Mouse (Mus musculus): ENCODE measurements around the gene Recql5. TPM values are rescaled to one million over a fixed set of nuclear protein-coding genes. Genes with fewer than 3 reads are reported as not detected.

Gene Recql5
- total RNA-seq, 2 experiments from 2014 or later = 27.1 to 29.4 TPM

GRCm38 (mm10) chr11:115904956-115905790 is 28.1 kb downstream of the Recql5 start:
- no peak overlapping the region for H3K4me3 ChIP-seq
- no peak; the same call in 1 of the 2 replicates for TF ChIP-seq CTCF (IDR thresholded peaks at IDR 0.05)
- H3K27ac ChIP-seq = no peak overlapping the region
- intact Hi-C loops (cut with DNase I) = no loop called here
- peak; percentile 31 to 35 for DNase-seq (ENCODE audit: extremely low spot score in 1 of 2, low spot score in 2 of 2)

- no peak overlapping the region for H3K27ac ChIP-seq
- intact Hi-C loops (cut with DNase I) = no loop called here
- no peak for TF ChIP-seq CTCF (IDR thresholded peaks at IDR 0.05)
- no peak overlapping the region for H3K4me3 ChIP-seq
- DNase-seq (ENCODE audit: extremely low spot score in 1 of 2, low spot score in 2 of 2) = no peak
Observed at GRCm38 (mm10) chr11:115904231-115904955, 28.9 kb downstream of the Recql5 start.

GRCm38 (mm10) chr11:115903384-115904230 is 29.7 kb downstream of the Recql5 start:
- Histone ChIP-seq H3K4me3 (no peak overlapping the region), H3K27ac (no peak overlapping the region)
- no peak for DNase-seq (ENCODE audit: extremely low spot score in 1 of 2, low spot score in 2 of 2)
- TF ChIP-seq CTCF (IDR thresholded peaks at IDR 0.05) = no peak
- intact Hi-C loops (cut with DNase I) = no loop called here

- DNase-seq (ENCODE audit: extremely low spot score in 1 of 2, low spot score in 2 of 2) = no peak
- no peak overlapping the region for H3K27ac ChIP-seq
- no peak for TF ChIP-seq CTCF (IDR thresholded peaks at IDR 0.05)
- H3K4me3 ChIP-seq = no peak overlapping the region
- intact Hi-C loops (cut with DNase I) = no loop called here
Observed at GRCm38 (mm10) chr11:115902831-115903230, 30.4 kb downstream of the Recql5 start.

- DNase-seq (ENCODE audit: extremely low spot score in 1 of 2, low spot score in 2 of 2) = no peak
- intact Hi-C loops (cut with DNase I) = no loop called here
- no peak for TF ChIP-seq CTCF (IDR thresholded peaks at IDR 0.05)
- H3K27ac ChIP-seq = no peak overlapping the region
- H3K4me3 ChIP-seq = no peak overlapping the region
Observed at GRCm38 (mm10) chr11:115902177-115902576, 31.1 kb downstream of the Recql5 start.

- intact Hi-C loops (cut with DNase I) = no loop called here
- Histone ChIP-seq H3K4me3 (no peak overlapping the region), H3K27ac (no peak overlapping the region)
- TF ChIP-seq CTCF (IDR thresholded peaks at IDR 0.05) = no peak
- DNase-seq (ENCODE audit: extremely low spot score in 1 of 2, low spot score in 2 of 2) = no peak
Observed at GRCm38 (mm10) chr11:115901338-115902161, 31.7 kb downstream of the Recql5 start.

GRCm38 (mm10) chr11:115900561-115901337 is 32.5 kb downstream of the Recql5 start:
- intact Hi-C loops (cut with DNase I) = no loop called here
- DNase-seq (ENCODE audit: extremely low spot score in 1 of 2, low spot score in 2 of 2) = no peak
- Histone ChIP-seq H3K27ac (no peak overlapping the region), H3K4me3 (no peak overlapping the region)
- TF ChIP-seq CTCF (IDR thresholded peaks at IDR 0.05) = no peak

- no peak for TF ChIP-seq CTCF (IDR thresholded peaks at IDR 0.05)
- intact Hi-C loops (cut with DNase I) = no loop called here
- H3K27ac ChIP-seq = no peak within 1 kb of the TSS
- DNase-seq (ENCODE audit: extremely low spot score in 1 of 2, low spot score in 2 of 2) = no peak
- H3K4me3 ChIP-seq = no peak within 1 kb of the TSS
Observed at GRCm38 (mm10) chr11:115899486-115900266, 33.6 kb downstream of the Recql5 start, which contains the start of gene Smim5. Gene Smim5, plus strand, starts transcription at chr11:115899966.

GRCm38 (mm10) chr11:115898886-115899285 is 34.4 kb downstream of the Recql5 start:
- peak in 1 of 2 experiments; percentile 31 for DNase-seq (ENCODE audit: extremely low spot score in 1 of 2, low spot score in 2 of 2)
- intact Hi-C loops (cut with DNase I) = no loop called here
- Histone ChIP-seq H3K27ac (no peak overlapping the region), H3K4me3 (no peak overlapping the region)
- TF ChIP-seq CTCF (IDR thresholded peaks at IDR 0.05) = peak; percentile 71

GRCm38 (mm10) chr11:115898446-115898845 is 34.8 kb downstream of the Recql5 start:
- TF ChIP-seq CTCF (IDR thresholded peaks at IDR 0.05) = no peak
- DNase-seq (ENCODE audit: extremely low spot score in 1 of 2, low spot score in 2 of 2) = no peak
- no peak overlapping the region for H3K4me3 ChIP-seq
- intact Hi-C loops (cut with DNase I) = no loop called here
- no peak overlapping the region for H3K27ac ChIP-seq
